Mouse (Mus musculus) C2C12 (cell line): Measurements from ENCODE around the gene Scnm1.

ENCODE experiments used
- CTCF ChIP-seq: IDR thresholded peaks from one replicate; pipeline ENCODE4 v1.5.1; 2011; ENCODE audit not compliant: control insufficient read depth, insufficient read depth, insufficient read length
- MAX ChIP-seq: IDR thresholded peaks from one replicate; pipeline ENCODE4 v1.6.1; 2011; ENCODE audit warnings: mild to moderate bottlenecking, control low read depth
- MYOD1 ChIP-seq: IDR thresholded peaks from one replicate; pipeline ENCODE4 v1.6.1; 2011; ENCODE audit warnings: low read depth; ENCODE audit not compliant: control insufficient read depth, insufficient read length
- MYOG ChIP-seq: IDR thresholded peaks from one replicate; pipeline ENCODE4 v1.6.1; 2011; ENCODE audit not compliant: control insufficient read depth, insufficient read length; ENCODE audit errors: extremely low read depth

DNA sequence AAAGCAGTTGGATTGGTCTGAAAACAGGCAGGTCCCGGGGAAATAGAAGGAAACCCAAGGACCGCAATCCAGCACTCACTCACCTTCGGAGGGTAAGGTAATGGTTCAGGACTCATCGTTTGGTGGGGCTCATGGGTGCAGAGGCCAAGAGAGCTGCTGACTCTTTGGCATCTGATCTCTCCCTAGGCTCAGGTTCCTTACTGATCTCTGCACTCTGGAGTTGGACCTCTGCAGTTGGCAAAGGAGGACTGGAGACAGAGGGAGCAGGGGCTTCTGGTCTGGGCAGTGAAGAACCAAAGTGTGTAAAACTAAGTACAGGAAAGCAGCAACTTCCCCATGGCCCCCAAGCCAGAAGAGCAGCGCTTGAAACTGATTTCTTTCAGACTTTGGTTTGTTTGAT, 3.7 kb downstream of the Scnm1 start:
- no peak for TF ChIP-seq CTCF
- TF ChIP-seq MYOD1: no peak
- no peak for TF ChIP-seq MYOG
- TF ChIP-seq MAX: no peak
